Mouse (Mus musculus): ENCODE data around the gene Pnkd. TPM values are rescaled to one million over a fixed set of nuclear protein-coding genes. Genes with fewer than 3 reads are reported as not detected.

Gene Pnkd
- total and polyA plus RNA-seq, 3 experiments, result 52.5 to 64.2 TPM; not detected in 1

DNA sequence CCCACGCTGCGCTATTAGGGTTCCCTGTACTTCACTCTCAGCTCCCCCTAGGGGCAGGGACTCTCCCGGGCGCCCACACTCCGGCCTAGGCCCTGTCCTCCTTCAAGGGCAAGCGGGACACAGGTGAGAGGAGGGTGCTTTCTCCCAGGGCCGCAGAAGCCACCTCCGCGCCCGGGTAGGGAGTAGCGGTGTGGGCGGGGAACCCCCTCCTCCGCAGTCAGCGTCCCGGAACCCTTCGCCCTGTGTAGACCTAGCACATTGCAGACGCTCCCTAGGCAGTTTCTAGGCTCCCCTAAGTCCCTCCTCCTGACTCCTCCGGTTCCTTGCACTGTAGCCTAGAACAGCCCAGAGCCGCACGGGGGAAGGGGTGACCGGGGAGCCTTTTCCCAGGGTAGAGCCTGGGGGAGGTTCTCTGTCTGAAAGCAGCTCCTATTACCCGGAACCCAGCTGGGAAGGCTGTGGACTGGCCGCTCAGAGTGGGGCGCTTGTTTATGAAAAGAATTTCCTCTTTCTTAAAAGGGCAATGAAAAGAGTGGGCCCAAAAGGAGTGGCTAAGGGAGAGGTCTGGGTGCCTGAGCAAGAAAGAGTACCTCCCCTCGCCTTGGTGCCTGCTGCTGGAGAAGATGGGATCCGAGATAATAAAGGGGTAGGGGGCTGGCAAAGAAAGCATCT, 102.1 kb downstream of the Pnkd start (continued):
- TF ChIP-seq MAX (IDR thresholded peaks at IDR 0.05; ENCODE audit: low read length) (no peak), ZC3H11A (IDR thresholded peaks at IDR 0.05; ENCODE audit: low read depth, low read length) (peak; percentile 62), HCFC1 (IDR thresholded peaks at IDR 0.05; ENCODE audit: low read depth, low read length) (peak; percentile 84), NELFE (IDR thresholded peaks at IDR 0.05; ENCODE audit: low read depth, low read length) (0 out of 2 replicates have a peak, but pooled peaks have one; percentile 26)

DNA sequence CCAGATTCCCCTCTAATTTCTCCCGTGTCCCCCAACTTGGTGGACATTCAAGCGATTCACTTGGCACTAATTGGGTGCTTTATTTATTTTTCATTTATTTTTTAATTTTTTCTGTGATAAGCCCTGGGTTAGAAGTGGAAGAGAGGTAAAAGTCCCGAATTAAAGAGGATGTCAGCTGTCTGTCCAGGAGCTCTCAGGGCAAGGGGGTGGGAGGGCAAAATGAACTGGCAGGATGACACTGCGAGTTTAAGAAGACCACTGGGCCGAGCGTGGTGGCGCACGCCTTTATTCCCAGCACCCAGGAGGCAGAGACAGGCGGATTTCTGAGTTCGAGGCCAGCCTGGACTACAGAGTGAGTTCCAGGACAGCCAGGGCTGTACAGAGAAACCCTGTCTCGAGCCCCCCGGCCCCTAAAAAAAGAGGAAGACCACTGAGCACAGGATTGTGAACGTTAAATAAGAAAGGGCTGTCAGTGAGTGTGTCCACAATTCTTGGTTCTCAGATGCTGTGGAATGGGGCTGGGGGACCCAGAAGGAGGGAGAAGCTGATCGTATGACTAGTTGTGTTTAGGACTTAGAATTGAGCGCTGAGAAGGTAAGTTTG, 102.8 kb downstream of the Pnkd start:
- Histone ChIP-seq H3K36me3 (ENCODE audit: control insufficient read depth in 1 of 2, insufficient read depth in 2 of 2, low read length in 2 of 2) (peaks cover 0 to 10% of the 10 kb centered on the region in 2 experiments; a peak in 2 of 4 replicates), H3K79me2 (ENCODE audit: control insufficient read depth, insufficient read depth, low read length, poor library complexity) (peaks cover 9% of the 10 kb centered on the region), H3K4me3 (ENCODE audit: control insufficient read depth in 1 of 2, insufficient read depth in 1 of 2, low read depth in 2 of 2, low read length in 2 of 2) (peak overlapping the region; percentile 65 to 79), H3K9me3 (replicated peaks; ENCODE audit: insufficient read depth, low read length) (no peaks in the 10 kb centered on the region), H3K27ac (ENCODE audit: control insufficient read depth, low read depth, low read length) (peak overlapping the region; percentile 96), H3K27me3 (ENCODE audit: control insufficient read depth in 1 of 2, insufficient read depth in 2 of 2, low read length in 2 of 2) (no peaks in the 10 kb centered on the region), H3K9ac (ENCODE audit: control insufficient read depth, low read depth, low read length, poor library complexity, severe bottlenecking) (peak overlapping the region; percentile 90), H3K4me1 (ENCODE audit: control insufficient read depth in 1 of 2, insufficient read depth in 2 of 2, low read length in 2 of 2) (peaks cover 0 to 12% of the 10 kb centered on the region in 2 experiments; a peak in 3 of 4 replicates)
- TF ChIP-seq NRF1 (IDR thresholded peaks at IDR 0.05; ENCODE audit: insufficient read depth, low read depth, low read length, poor library complexity, severe bottlenecking) (no peak), RAD21 (IDR thresholded peaks at IDR 0.05; ENCODE audit: low read depth, low read length) (no peak), E2F4 (IDR thresholded peaks at IDR 0.05; ENCODE audit: borderline replicate concordance, low read depth, low read length) (no peak), TBP (IDR thresholded peaks at IDR 0.05; ENCODE audit: low read depth, low read length) (peak; percentile 13; the same call in 1 of the 2 replicates), CHD1 (IDR thresholded peaks at IDR 0.05; ENCODE audit: low read depth, low read length) (peak; percentile 47; the same call in 1 of the 2 replicates)
- DNase-seq (ENCODE audit: low read depth, low spot score), result peak; percentile 61

DNA sequence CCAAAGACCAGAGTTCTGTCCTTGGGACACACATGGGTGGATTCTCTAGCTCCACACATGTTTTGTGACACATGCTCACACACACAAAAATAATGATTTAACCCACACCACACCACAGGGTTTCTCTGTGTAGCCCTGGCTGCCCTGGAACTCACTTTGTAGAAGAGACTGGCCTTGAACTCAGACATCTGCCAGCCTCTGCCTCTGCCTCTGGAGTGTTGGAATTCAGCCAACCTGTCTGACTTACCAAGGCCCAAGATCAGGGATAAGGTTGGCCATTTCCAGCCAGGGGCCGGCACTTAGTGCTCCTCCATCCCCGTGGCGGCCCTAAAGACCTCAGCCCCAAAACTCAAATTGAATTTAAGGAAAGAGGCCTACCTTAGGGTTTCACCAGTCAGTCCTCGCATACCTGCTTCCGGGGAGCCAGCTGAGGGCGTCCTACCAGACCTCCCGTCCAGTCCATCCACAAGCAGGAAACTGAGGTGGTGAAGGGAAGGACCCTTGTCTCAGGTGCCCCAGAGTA, 103.7 kb downstream of the Pnkd start:
- Histone ChIP-seq H3K4me1 (ENCODE audit: control insufficient read depth in 1 of 2, insufficient read depth in 2 of 2, low read length in 2 of 2) (peaks cover 0 to 12% of the 10 kb centered on the region in 2 experiments; a peak in 3 of 4 replicates), H3K27me3 (ENCODE audit: control insufficient read depth in 1 of 2, insufficient read depth in 2 of 2, low read length in 2 of 2) (no peaks in the 10 kb centered on the region), H3K36me3 (ENCODE audit: control insufficient read depth in 1 of 2, insufficient read depth in 2 of 2, low read length in 2 of 2) (peaks cover 0 to 10% of the 10 kb centered on the region in 2 experiments; a peak in 2 of 4 replicates), H3K79me2 (ENCODE audit: control insufficient read depth, insufficient read depth, low read length, poor library complexity) (peaks cover 14% of the 10 kb centered on the region), H3K9me3 (replicated peaks; ENCODE audit: insufficient read depth, low read length) (no peaks in the 10 kb centered on the region), H3K9ac (ENCODE audit: control insufficient read depth, low read depth, low read length, poor library complexity, severe bottlenecking) (no peak overlapping the region), H3K27ac (ENCODE audit: control insufficient read depth, low read depth, low read length) (no peak overlapping the region), H3K4me3 (ENCODE audit: control insufficient read depth in 1 of 2, insufficient read depth in 1 of 2, low read depth in 2 of 2, low read length in 2 of 2) (no peak overlapping the region)
- no peak for TF ChIP-seq USF1 (IDR thresholded peaks at IDR 0.05; ENCODE audit: low read depth, low read length)
- DNase-seq (ENCODE audit: low read depth, low spot score), result no peak

Measured in MEL (cell line).